Mouse (Mus musculus): ENCODE data around the gene Rpl6. TPM values are rescaled to one million over a fixed set of nuclear protein-coding genes. Genes with fewer than 3 reads are reported as not detected.
"Not testable (repeated sequence)": the region's sequence is repeated elsewhere in the genome, so short reads cannot be mapped to it uniquely, and the experiment has no call there.

Rpl6 gene
- polyA plus RNA-seq, 1 experiment from 2014 or later = 598 TPM

DNA sequence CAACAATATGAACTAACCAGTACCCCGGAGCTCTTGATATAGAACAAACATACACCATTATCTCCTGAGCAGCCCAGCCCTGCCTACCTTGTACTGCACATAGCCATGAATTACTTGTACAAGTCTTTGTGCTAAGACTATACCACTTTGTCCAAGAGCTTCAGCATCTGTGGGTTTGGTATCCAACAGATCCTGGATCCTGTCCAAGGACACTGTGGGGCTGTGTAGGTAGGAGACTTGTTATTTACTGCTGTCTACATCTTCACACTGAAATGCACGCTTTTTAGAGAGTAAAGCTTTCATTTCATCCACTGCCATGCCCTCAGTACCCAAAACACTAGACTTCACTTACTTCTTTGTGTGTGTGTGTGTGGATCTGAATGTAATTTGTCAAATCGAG, 20.6 kb downstream of the Rpl6 start:
- Histone ChIP-seq H3K36me3 (ENCODE audit: control insufficient read depth, insufficient read depth, low read length) (no peaks in the 10 kb centered on the region), H3K27me3 (ENCODE audit: control insufficient read depth, insufficient read depth, low read length) (no peaks in the 10 kb centered on the region), H3K9me3 (ENCODE audit: control insufficient read depth, low read length) (no peaks in the 10 kb centered on the region), H3K4me2 (ENCODE audit: low read depth) (no peak overlapping the region), H3K27ac (ENCODE audit: low read depth, low read length) (no peak overlapping the region), H3K4me3 (ENCODE audit: low read depth, low read length) (no peak overlapping the region), H3K9ac (ENCODE audit: low read length) (no peak overlapping the region), H3K4me1 (ENCODE audit: control insufficient read depth, insufficient read depth, low read length) (0 out of 2 replicates have a peak, but pooled peaks cover 2% of the 10 kb centered on the region)
- no peak for ATAC-seq (ENCODE audit: insufficient read depth, low FRiP score, low TSS enrichment)
- no peak for DNase-seq (ENCODE audit: low spot score)
- 93% methylated on average over 3 of the region's 3 CpGs for WGBS

DNA sequence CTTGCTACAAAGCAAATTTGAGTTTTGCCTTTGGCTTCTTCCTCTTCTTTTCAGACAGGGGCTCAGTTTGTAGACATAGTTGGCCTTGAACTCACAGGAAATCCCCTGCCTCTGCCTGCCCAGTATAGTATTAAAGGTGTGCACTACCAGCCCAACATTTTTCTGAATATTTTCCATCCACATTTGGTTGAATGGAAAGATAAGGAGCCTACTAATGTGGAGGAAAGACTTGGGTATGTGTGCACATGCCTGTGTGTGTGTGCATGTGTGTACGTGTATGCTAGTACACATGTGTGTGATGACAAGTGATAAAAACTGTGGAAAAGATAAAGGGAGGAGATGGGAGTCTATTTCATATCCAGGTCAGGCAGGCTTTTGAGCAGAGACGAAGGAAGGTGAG, 21.6 kb downstream of the Rpl6 start:
- Histone ChIP-seq H3K9ac (ENCODE audit: low read length) (no peak overlapping the region), H3K27me3 (ENCODE audit: control insufficient read depth, insufficient read depth, low read length) (no peaks in the 10 kb centered on the region), H3K4me2 (ENCODE audit: low read depth) (no peak overlapping the region), H3K4me3 (ENCODE audit: low read depth, low read length) (no peak overlapping the region), H3K9me3 (ENCODE audit: control insufficient read depth, low read length) (no peaks in the 10 kb centered on the region), H3K36me3 (ENCODE audit: control insufficient read depth, insufficient read depth, low read length) (no peaks in the 10 kb centered on the region), H3K27ac (ENCODE audit: low read depth, low read length) (no peak overlapping the region), H3K4me1 (ENCODE audit: control insufficient read depth, insufficient read depth, low read length) (0 out of 2 replicates have a peak, but pooled peaks cover 2% of the 10 kb centered on the region)
- ATAC-seq (ENCODE audit: insufficient read depth, low FRiP score, low TSS enrichment) (no peak), DNase-seq (ENCODE audit: low spot score) (no peak)
- WGBS = 89% methylated on average over 2 of the region's 2 CpGs

GRCm38 (mm10) chr5:121226406-121226805, 22.1 kb downstream of the Rpl6 start:
- Histone ChIP-seq H3K27ac (ENCODE audit: low read depth, low read length) (no peak overlapping the region), H3K9ac (ENCODE audit: low read length) (no peak overlapping the region), H3K4me3 (ENCODE audit: low read depth, low read length) (no peak overlapping the region), H3K4me1 (ENCODE audit: control insufficient read depth, insufficient read depth, low read length) (0 out of 2 replicates have a peak, but pooled peaks cover 2% of the 10 kb centered on the region), H3K27me3 (ENCODE audit: control insufficient read depth, insufficient read depth, low read length) (no peaks in the 10 kb centered on the region), H3K36me3 (ENCODE audit: control insufficient read depth, insufficient read depth, low read length) (no peaks in the 10 kb centered on the region), H3K9me3 (ENCODE audit: control insufficient read depth, low read length) (no peaks in the 10 kb centered on the region), H3K4me2 (ENCODE audit: low read depth) (no peak overlapping the region)
- WGBS = 86% methylated on average over 3 of the region's 3 CpGs
- DNase-seq (ENCODE audit: low spot score) (no peak), ATAC-seq (ENCODE audit: insufficient read depth, low FRiP score, low TSS enrichment) (no peak)

DNA sequence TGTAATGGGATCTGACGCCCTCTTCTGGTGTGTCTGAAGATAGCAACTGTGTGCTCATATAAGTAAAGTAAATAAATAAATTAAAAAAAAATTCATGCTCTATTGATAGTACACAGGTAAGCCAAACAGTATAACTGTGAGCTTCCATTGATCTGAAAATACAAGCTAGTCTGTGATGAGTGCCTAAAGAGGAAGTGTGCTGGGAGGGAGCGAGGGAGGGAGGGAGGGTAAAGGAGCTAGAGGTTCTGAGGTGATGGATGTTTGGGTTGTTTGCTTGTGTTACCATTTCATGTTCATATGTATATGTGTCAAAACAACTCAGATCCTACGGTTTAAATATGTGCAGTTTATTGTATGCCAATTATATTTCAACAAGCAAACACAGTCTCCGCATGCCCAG, 22.6 kb downstream of the Rpl6 start:
- Histone ChIP-seq H3K27me3 (ENCODE audit: control insufficient read depth, insufficient read depth, low read length) (no peaks in the 10 kb centered on the region), H3K4me3 (ENCODE audit: low read depth, low read length) (no peak overlapping the region), H3K4me1 (ENCODE audit: control insufficient read depth, insufficient read depth, low read length) (0 out of 2 replicates have a peak, but pooled peaks cover 2% of the 10 kb centered on the region), H3K36me3 (ENCODE audit: control insufficient read depth, insufficient read depth, low read length) (no peaks in the 10 kb centered on the region), H3K4me2 (ENCODE audit: low read depth) (no peak overlapping the region), H3K27ac (ENCODE audit: low read depth, low read length) (no peak overlapping the region), H3K9me3 (ENCODE audit: control insufficient read depth, low read length) (no peaks in the 10 kb centered on the region), H3K9ac (ENCODE audit: low read length) (no peak overlapping the region)
- no peak for ATAC-seq (ENCODE audit: insufficient read depth, low FRiP score, low TSS enrichment)
- no peak for DNase-seq (ENCODE audit: low spot score)
- WGBS = 90% methylated on average over 4 of the region's 4 CpGs

DNA sequence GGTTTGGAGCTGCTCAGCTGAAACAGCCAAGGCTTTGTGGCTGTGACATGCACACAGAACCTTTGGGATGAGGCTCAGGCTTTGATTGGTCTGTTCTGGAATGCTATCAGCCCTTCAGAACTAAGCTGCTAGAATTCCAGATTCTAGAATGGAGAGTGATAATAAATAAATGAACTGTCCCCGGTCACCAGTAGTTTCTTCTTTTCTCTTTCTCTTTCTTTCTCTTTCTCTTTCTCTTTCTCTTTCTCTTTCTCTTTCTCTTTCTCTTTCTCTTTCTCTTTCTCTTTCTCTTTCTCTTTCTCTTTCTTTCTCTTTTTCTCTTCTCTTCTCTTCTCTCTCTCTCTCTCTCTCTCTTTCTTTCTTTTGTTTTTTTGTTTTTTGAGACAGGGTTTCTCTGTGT, 23.0 kb downstream of the Rpl6 start:
- H3K36me3 ChIP-seq (ENCODE audit: control insufficient read depth, insufficient read depth, low read length); H3K4me2 ChIP-seq (ENCODE audit: low read depth); H3K9ac ChIP-seq (ENCODE audit: low read length); ATAC-seq (ENCODE audit: insufficient read depth, low FRiP score, low TSS enrichment); H3K27ac ChIP-seq (ENCODE audit: low read depth, low read length); H3K9me3 ChIP-seq (ENCODE audit: control insufficient read depth, low read length); H3K27me3 ChIP-seq (ENCODE audit: control insufficient read depth, insufficient read depth, low read length); DNase-seq (ENCODE audit: low spot score); H3K4me3 ChIP-seq (ENCODE audit: low read depth, low read length); H3K4me1 ChIP-seq (ENCODE audit: control insufficient read depth, insufficient read depth, low read length): not testable (repeated sequence)
- WGBS = 88% methylated on average over 1 of the region's 1 CpGs

DNA sequence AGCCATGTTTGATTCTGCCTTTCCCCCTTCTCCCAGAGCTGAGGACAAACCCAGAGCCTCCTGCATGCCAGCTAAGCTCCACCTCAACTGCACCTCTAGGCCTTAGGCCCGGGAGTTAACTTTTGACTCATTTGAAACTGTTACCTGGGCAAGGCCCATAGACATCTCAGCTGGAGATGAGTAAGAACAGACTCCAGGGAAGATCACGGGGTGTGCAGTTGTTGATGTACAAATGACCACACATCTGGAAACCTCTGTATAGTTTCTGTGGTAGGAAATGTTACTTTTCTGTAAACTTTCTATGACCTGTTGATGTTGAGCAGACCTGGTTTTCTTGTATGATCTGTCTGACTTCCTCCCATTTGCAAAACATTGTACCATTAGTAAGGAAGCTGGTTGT, 24.9 kb downstream of the Rpl6 start:
- DNase-seq (ENCODE audit: low spot score) (no peak), ATAC-seq (ENCODE audit: insufficient read depth, low FRiP score, low TSS enrichment) (no peak)
- no peaks in the 10 kb centered on the region for H3K4me1 ChIP-seq (ENCODE audit: control insufficient read depth, insufficient read depth, low read length)
- no peaks in the 10 kb centered on the region for H3K9me3 ChIP-seq (ENCODE audit: control insufficient read depth, low read length)
- no peak overlapping the region for H3K9ac ChIP-seq (ENCODE audit: low read length)
- H3K27ac ChIP-seq (ENCODE audit: low read depth, low read length) = no peak overlapping the region
- no peaks in the 10 kb centered on the region for H3K27me3 ChIP-seq (ENCODE audit: control insufficient read depth, insufficient read depth, low read length)
- H3K36me3 ChIP-seq (ENCODE audit: control insufficient read depth, insufficient read depth, low read length) = no peaks in the 10 kb centered on the region
- no peak overlapping the region for H3K4me2 ChIP-seq (ENCODE audit: low read depth)
- WGBS = 94% methylated on average over 2 of the region's 2 CpGs
- no peak overlapping the region for H3K4me3 ChIP-seq (ENCODE audit: low read depth, low read length)

GRCm38 (mm10) chr5:121230811-121231210, 26.5 kb downstream of the Rpl6 start:
- no peak overlapping the region for H3K9ac ChIP-seq (ENCODE audit: low read length)
- no peak overlapping the region for H3K27ac ChIP-seq (ENCODE audit: low read depth, low read length)
- H3K27me3 ChIP-seq (ENCODE audit: control insufficient read depth, insufficient read depth, low read length) = no peaks in the 10 kb centered on the region
- H3K4me1 ChIP-seq (ENCODE audit: control insufficient read depth, insufficient read depth, low read length) = no peaks in the 10 kb centered on the region
- no peak overlapping the region for H3K4me3 ChIP-seq (ENCODE audit: low read depth, low read length)
- H3K36me3 ChIP-seq (ENCODE audit: control insufficient read depth, insufficient read depth, low read length) = no peaks in the 10 kb centered on the region
- ATAC-seq (ENCODE audit: insufficient read depth, low FRiP score, low TSS enrichment) = no peak
- H3K9me3 ChIP-seq (ENCODE audit: control insufficient read depth, low read length) = no peaks in the 10 kb centered on the region
- H3K4me2 ChIP-seq (ENCODE audit: low read depth) = no peak overlapping the region
- 96% methylated on average over 9 of the region's 9 CpGs for WGBS
- no peak for DNase-seq (ENCODE audit: low spot score)

DNA sequence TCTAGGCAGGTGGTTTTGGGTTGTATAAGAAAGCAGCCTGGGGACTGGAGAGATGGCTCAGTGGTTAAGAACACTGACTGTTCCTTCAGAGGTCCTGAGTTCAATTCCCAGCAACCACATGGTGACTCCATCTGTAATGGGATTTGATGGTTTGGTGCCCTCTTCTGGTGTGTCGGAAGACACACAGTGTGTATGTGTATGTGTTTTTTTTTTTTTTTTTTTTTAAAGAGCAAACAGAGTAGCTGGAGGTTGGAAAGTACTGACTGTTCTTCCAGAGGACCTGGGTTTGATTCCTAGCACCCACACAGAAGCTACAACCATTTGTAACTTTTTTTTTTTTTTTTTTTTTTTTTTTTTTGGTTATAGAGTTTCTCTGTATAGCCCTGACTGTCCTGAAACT, 28.5 kb downstream of the Rpl6 start:
- Histone ChIP-seq H3K9me3 (ENCODE audit: control insufficient read depth, low read length) (no peaks in the 10 kb centered on the region), H3K4me1 (ENCODE audit: control insufficient read depth, insufficient read depth, low read length) (no peaks in the 10 kb centered on the region), H3K27me3 (ENCODE audit: control insufficient read depth, insufficient read depth, low read length) (no peaks in the 10 kb centered on the region), H3K4me3 (ENCODE audit: low read depth, low read length) (no peak overlapping the region), H3K4me2 (ENCODE audit: low read depth) (no peak overlapping the region), H3K27ac (ENCODE audit: low read depth, low read length) (no peak overlapping the region), H3K36me3 (ENCODE audit: control insufficient read depth, insufficient read depth, low read length) (no peaks in the 10 kb centered on the region), H3K9ac (ENCODE audit: low read length) (no peak overlapping the region)
- no peak for ATAC-seq (ENCODE audit: insufficient read depth, low FRiP score, low TSS enrichment)
- DNase-seq (ENCODE audit: low spot score) = no peak
- WGBS = 95% methylated on average over 1 of the region's 1 CpGs

- H3K9ac ChIP-seq (ENCODE audit: low read length) = no peak overlapping the region
- no peak for DNase-seq (ENCODE audit: low spot score)
- no peaks in the 10 kb centered on the region for H3K27me3 ChIP-seq (ENCODE audit: control insufficient read depth, insufficient read depth, low read length)
- H3K4me3 ChIP-seq (ENCODE audit: low read depth, low read length) = no peak overlapping the region
- H3K36me3 ChIP-seq (ENCODE audit: control insufficient read depth, insufficient read depth, low read length) = no peaks in the 10 kb centered on the region
- H3K27ac ChIP-seq (ENCODE audit: low read depth, low read length) = no peak overlapping the region
- no peaks in the 10 kb centered on the region for H3K4me1 ChIP-seq (ENCODE audit: control insufficient read depth, insufficient read depth, low read length)
- no peak for ATAC-seq (ENCODE audit: insufficient read depth, low FRiP score, low TSS enrichment)
- WGBS = 88% methylated on average over 2 of the region's 2 CpGs
- no peaks in the 10 kb centered on the region for H3K9me3 ChIP-seq (ENCODE audit: control insufficient read depth, low read length)
- no peak overlapping the region for H3K4me2 ChIP-seq (ENCODE audit: low read depth)
Observed at GRCm38 (mm10) chr5:121233726-121234125, 29.4 kb downstream of the Rpl6 start.
